Mouse (Mus musculus): Measurements from ENCODE around the gene Cenpv. TPM values are rescaled to one million over a fixed set of nuclear protein-coding genes. Genes with fewer than 3 reads are reported as not detected.
"Not testable (repeated sequence)": the region's sequence is repeated elsewhere in the genome, so short reads cannot be mapped to it uniquely, and the experiment has no call there.

Cenpv gene
- polyA plus RNA-seq, 1 experiment from 2014 or later: 49.8 TPM

DNA sequence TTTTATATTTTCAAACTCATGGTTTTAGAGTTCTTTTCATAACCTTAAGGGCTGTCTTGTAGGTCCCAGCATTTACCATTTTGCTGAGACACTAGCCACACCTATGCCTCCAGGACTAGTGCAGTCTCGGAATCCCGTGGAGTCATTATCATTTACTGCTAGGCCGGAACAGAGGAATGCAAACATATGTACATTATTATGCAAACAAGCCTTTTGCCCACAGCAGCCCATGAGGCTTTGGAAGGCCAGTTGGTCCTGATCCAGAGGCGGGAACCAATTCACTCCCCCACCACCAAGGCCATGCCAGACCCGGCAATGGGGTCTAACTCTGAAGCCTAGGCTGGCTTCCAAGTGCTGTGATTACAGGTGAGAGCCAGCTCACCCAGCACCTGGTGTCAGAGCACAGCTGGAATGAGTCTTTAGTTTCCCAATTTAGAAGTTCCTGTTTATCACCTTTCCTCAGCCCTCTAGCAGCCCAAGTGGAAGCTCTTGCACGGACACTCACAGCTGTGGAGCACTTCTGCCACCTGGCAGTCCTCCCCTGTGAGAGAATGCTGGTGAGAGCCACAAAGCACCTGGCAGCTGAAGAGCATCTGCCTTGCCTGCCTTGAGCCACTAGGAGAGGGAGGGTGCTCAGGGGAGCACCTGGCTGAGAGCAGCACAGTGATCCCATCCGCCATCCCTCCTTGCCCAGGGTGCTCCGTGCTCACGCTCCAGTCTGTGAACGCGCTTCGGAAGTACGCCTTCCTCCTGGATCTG is 27.4 kb downstream of the Cenpv start:
- 77% methylated on average over 13 of the region's 13 CpGs for WGBS
- ATAC-seq (replicated peaks; ENCODE audit: insufficient number of reproducible peaks, low FRiP score, low TSS enrichment, low read depth): no peak
- no peak overlapping the region for H3K27ac ChIP-seq (replicated peaks; ENCODE audit: low read depth, low read length)

GRCm38 (mm10) chr11:62510956-62511355 is 28.1 kb downstream of the Cenpv start:
- WGBS: 87% methylated on average over 5 of the region's 5 CpGs
- DNase-seq (ENCODE audit: low spot score): no peak
- no peak overlapping the region for H3K4me3 ChIP-seq (ENCODE audit: low read depth, low read length)

More for the DNA sequence above, 27.4 kb downstream of the Cenpv start:
- Histone ChIP-seq H3K9ac (replicated peaks; ENCODE audit: low read length) (no peak overlapping the region), H3K4me3 (ENCODE audit: low read depth, low read length) (no peak overlapping the region), H3K4me1 (ENCODE audit: control insufficient read depth, insufficient read depth, low read length) (no peaks in the 10 kb centered on the region), H3K9me3 (replicated peaks; ENCODE audit: control insufficient read depth, low read length) (no peaks in the 10 kb centered on the region), H3K4me2 (ENCODE audit: low read depth, low read length) (no peak overlapping the region), H3K27me3 (ENCODE audit: control insufficient read depth, insufficient read depth, low read length) (no peaks in the 10 kb centered on the region), H3K36me3 (replicated peaks; ENCODE audit: control insufficient read depth, insufficient read depth, low read depth, low read length) (no peaks in the 10 kb centered on the region)
- no peak for DNase-seq (ENCODE audit: low spot score)

DNA sequence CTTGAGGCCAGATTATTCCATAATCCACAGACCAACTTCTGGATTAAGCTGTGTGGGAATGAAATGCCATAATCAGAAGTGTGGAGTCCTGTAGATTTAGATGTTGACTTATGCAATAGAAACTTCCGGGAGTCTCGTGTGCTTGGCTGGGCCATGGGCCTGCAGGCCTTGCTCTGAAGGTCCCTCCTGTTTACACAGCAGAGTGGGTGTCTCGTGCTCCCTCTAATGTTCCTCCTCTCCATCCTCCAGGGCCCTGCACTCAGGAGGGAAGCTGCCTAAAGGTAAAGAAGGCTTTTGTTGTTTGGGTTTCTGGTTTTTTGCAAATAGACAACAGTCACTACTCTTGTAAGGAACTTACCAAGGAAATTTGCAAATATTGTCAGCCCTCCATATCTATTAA is 29.5 kb downstream of the Cenpv start:
- Histone ChIP-seq H3K9ac (replicated peaks; ENCODE audit: low read length) (no peak overlapping the region), H3K27ac (replicated peaks; ENCODE audit: low read depth, low read length) (no peak overlapping the region), H3K4me2 (ENCODE audit: low read depth, low read length) (no peak overlapping the region), H3K36me3 (replicated peaks; ENCODE audit: control insufficient read depth, insufficient read depth, low read depth, low read length) (no peaks in the 10 kb centered on the region), H3K9me3 (replicated peaks; ENCODE audit: control insufficient read depth, low read length) (no peaks in the 10 kb centered on the region), H3K4me3 (ENCODE audit: low read depth, low read length) (no peak overlapping the region), H3K27me3 (ENCODE audit: control insufficient read depth, insufficient read depth, low read length) (no peaks in the 10 kb centered on the region), H3K4me1 (ENCODE audit: control insufficient read depth, insufficient read depth, low read length) (no peaks in the 10 kb centered on the region)
- ATAC-seq (replicated peaks; ENCODE audit: insufficient number of reproducible peaks, low FRiP score, low TSS enrichment, low read depth) (no peak), DNase-seq (ENCODE audit: low spot score) (no peak)
- 81% methylated on average over 3 of the region's 3 CpGs for WGBS

More at GRCm38 (mm10) chr11:62510956-62511355, 28.1 kb downstream of the Cenpv start:
- no peaks in the 10 kb centered on the region for H3K27me3 ChIP-seq (ENCODE audit: control insufficient read depth, insufficient read depth, low read length)
- H3K4me1 ChIP-seq (ENCODE audit: control insufficient read depth, insufficient read depth, low read length): no peaks in the 10 kb centered on the region
- H3K9ac ChIP-seq (replicated peaks; ENCODE audit: low read length): no peak overlapping the region
- ATAC-seq (replicated peaks; ENCODE audit: insufficient number of reproducible peaks, low FRiP score, low TSS enrichment, low read depth): no peak
- no peaks in the 10 kb centered on the region for H3K9me3 ChIP-seq (replicated peaks; ENCODE audit: control insufficient read depth, low read length)
- no peaks in the 10 kb centered on the region for H3K36me3 ChIP-seq (replicated peaks; ENCODE audit: control insufficient read depth, insufficient read depth, low read depth, low read length)
- H3K4me2 ChIP-seq (ENCODE audit: low read depth, low read length): no peak overlapping the region
- no peak overlapping the region for H3K27ac ChIP-seq (replicated peaks; ENCODE audit: low read depth, low read length)

- H3K9me3 ChIP-seq (replicated peaks; ENCODE audit: control insufficient read depth, low read length); H3K4me3 ChIP-seq (ENCODE audit: low read depth, low read length); H3K27me3 ChIP-seq (ENCODE audit: control insufficient read depth, insufficient read depth, low read length); ATAC-seq (replicated peaks; ENCODE audit: insufficient number of reproducible peaks, low FRiP score, low TSS enrichment, low read depth); H3K4me2 ChIP-seq (ENCODE audit: low read depth, low read length); H3K4me1 ChIP-seq (ENCODE audit: control insufficient read depth, insufficient read depth, low read length); DNase-seq (ENCODE audit: low spot score); H3K36me3 ChIP-seq (replicated peaks; ENCODE audit: control insufficient read depth, insufficient read depth, low read depth, low read length); H3K27ac ChIP-seq (replicated peaks; ENCODE audit: low read depth, low read length); H3K9ac ChIP-seq (replicated peaks; ENCODE audit: low read length): not testable (repeated sequence)
- WGBS: 93% methylated on average over 5 of the region's 5 CpGs
Observed at GRCm38 (mm10) chr11:62508816-62509215, 30.2 kb downstream of the Cenpv start.

GRCm38 (mm10) chr11:62508365-62508764 is 30.7 kb downstream of the Cenpv start:
- not testable (repeated sequence) for H3K4me3 ChIP-seq (ENCODE audit: low read depth, low read length); H3K9ac ChIP-seq (replicated peaks; ENCODE audit: low read length); H3K36me3 ChIP-seq (replicated peaks; ENCODE audit: control insufficient read depth, insufficient read depth, low read depth, low read length); DNase-seq (ENCODE audit: low spot score); ATAC-seq (replicated peaks; ENCODE audit: insufficient number of reproducible peaks, low FRiP score, low TSS enrichment, low read depth); H3K27ac ChIP-seq (replicated peaks; ENCODE audit: low read depth, low read length); H3K4me1 ChIP-seq (ENCODE audit: control insufficient read depth, insufficient read depth, low read length); H3K27me3 ChIP-seq (ENCODE audit: control insufficient read depth, insufficient read depth, low read length); H3K9me3 ChIP-seq (replicated peaks; ENCODE audit: control insufficient read depth, low read length); H3K4me2 ChIP-seq (ENCODE audit: low read depth, low read length)
- WGBS: 95% methylated on average over 13 of the region's 13 CpGs

GRCm38 (mm10) chr11:62507683-62508082 is 31.4 kb downstream of the Cenpv start:
- Histone ChIP-seq H3K27ac (replicated peaks; ENCODE audit: low read depth, low read length) (no peak overlapping the region), H3K4me2 (ENCODE audit: low read depth, low read length) (no peak overlapping the region), H3K27me3 (ENCODE audit: control insufficient read depth, insufficient read depth, low read length) (no peaks in the 10 kb centered on the region), H3K4me3 (ENCODE audit: low read depth, low read length) (no peak overlapping the region), H3K9ac (replicated peaks; ENCODE audit: low read length) (no peak overlapping the region), H3K36me3 (replicated peaks; ENCODE audit: control insufficient read depth, insufficient read depth, low read depth, low read length) (no peaks in the 10 kb centered on the region), H3K9me3 (replicated peaks; ENCODE audit: control insufficient read depth, low read length) (no peaks in the 10 kb centered on the region), H3K4me1 (ENCODE audit: control insufficient read depth, insufficient read depth, low read length) (no peaks in the 10 kb centered on the region)
- 91% methylated on average over 4 of the region's 4 CpGs for WGBS
- ATAC-seq (replicated peaks; ENCODE audit: insufficient number of reproducible peaks, low FRiP score, low TSS enrichment, low read depth) (no peak), DNase-seq (ENCODE audit: low spot score) (no peak)

DNA sequence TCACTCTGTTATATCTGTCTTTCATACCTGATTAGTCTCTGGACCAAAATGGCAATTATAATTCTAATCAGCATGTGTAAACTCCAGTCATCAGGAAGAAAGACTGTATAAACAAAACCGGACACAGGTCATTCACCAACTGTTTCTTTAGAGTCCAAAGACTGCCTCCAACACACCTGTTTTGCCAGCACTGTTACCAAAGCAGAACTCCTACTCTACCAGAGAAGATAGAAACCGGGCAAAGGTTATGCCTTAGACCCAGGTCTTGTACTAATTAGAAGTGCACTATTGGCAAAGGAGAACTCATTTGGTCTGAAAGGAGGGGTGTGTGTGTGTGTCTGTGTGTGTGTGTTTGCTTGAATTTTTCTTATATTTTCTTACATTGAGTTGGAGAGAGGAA is 38.5 kb downstream of the Cenpv start:
- Histone ChIP-seq H3K9me3 (replicated peaks; ENCODE audit: control insufficient read depth, low read length) (no peaks in the 10 kb centered on the region), H3K27me3 (ENCODE audit: control insufficient read depth, insufficient read depth, low read length) (no peaks in the 10 kb centered on the region), H3K36me3 (replicated peaks; ENCODE audit: control insufficient read depth, insufficient read depth, low read depth, low read length) (no peaks in the 10 kb centered on the region), H3K4me3 (ENCODE audit: low read depth, low read length) (no peak overlapping the region), H3K4me2 (ENCODE audit: low read depth, low read length) (no peak overlapping the region), H3K9ac (replicated peaks; ENCODE audit: low read length) (no peak overlapping the region), H3K4me1 (ENCODE audit: control insufficient read depth, insufficient read depth, low read length) (no peaks in the 10 kb centered on the region), H3K27ac (replicated peaks; ENCODE audit: low read depth, low read length) (no peak overlapping the region)
- WGBS: 85% methylated on average over 2 of the region's 2 CpGs
- no peak for ATAC-seq (replicated peaks; ENCODE audit: insufficient number of reproducible peaks, low FRiP score, low TSS enrichment, low read depth)
- no peak for DNase-seq (ENCODE audit: low spot score)

DNA sequence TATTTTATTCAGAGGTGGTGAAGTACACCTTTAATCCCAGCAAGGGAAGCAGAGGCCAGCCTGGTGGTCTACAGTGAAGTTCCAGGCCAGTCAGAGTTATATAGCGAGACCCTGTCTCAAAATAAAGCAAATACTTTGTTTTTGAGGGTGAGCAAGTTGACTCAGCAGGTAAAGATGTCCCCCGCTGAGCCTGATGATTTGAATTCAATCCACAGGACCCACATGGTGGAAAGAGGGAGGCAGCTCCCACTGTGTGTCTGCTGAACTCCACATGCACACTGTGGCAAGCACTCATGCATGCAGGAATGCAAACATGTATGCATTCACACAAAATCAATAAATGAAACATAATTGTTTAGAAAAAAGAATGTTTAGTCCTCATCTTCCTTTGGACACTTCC is 40.3 kb downstream of the Cenpv start:
- WGBS: 84% methylated on average over 2 of the region's 2 CpGs
- ATAC-seq (replicated peaks; ENCODE audit: insufficient number of reproducible peaks, low FRiP score, low TSS enrichment, low read depth): no peak

More for the DNA sequence above, 40.3 kb downstream of the Cenpv start:
- no peak overlapping the region for H3K27ac ChIP-seq (replicated peaks; ENCODE audit: low read depth, low read length)
- H3K27me3 ChIP-seq (ENCODE audit: control insufficient read depth, insufficient read depth, low read length): no peaks in the 10 kb centered on the region
- H3K4me1 ChIP-seq (ENCODE audit: control insufficient read depth, insufficient read depth, low read length): no peaks in the 10 kb centered on the region; the same call in 1 of the 2 replicates
- no peak for DNase-seq (ENCODE audit: low spot score)
- no peak overlapping the region for H3K4me3 ChIP-seq (ENCODE audit: low read depth, low read length)
- H3K9ac ChIP-seq (replicated peaks; ENCODE audit: low read length): no peak overlapping the region
- H3K9me3 ChIP-seq (replicated peaks; ENCODE audit: control insufficient read depth, low read length): no peaks in the 10 kb centered on the region
- H3K4me2 ChIP-seq (ENCODE audit: low read depth, low read length): no peak overlapping the region
- no peaks in the 10 kb centered on the region for H3K36me3 ChIP-seq (replicated peaks; ENCODE audit: control insufficient read depth, insufficient read depth, low read depth, low read length)
